Mouse (Mus musculus): Measurements from ENCODE around the gene N4bp3. TPM values are rescaled to one million over a fixed set of nuclear protein-coding genes. Genes with fewer than 3 reads are reported as not detected.
"Not testable (repeated sequence)": the region's sequence is repeated elsewhere in the genome, so short reads cannot be mapped to it uniquely, and the experiment has no call there.

The N4bp3 gene
- 4.9 and 5.3 TPM in 2 replicates for polyA plus RNA-seq (2016; fragmentation: Nextera tagmentation; extraction: Ambion mirVana)

GRCm38 (mm10) chr11:51650691-51651515 is at the start of gene N4bp3, which contains the start of gene D930048N14Rik:
N4bp3 (minus strand) TSS chr11:51650842.
D930048N14Rik (plus strand) TSS chr11:51650954.
- H3K4me1 ChIP-seq = peaks cover 41% of the 10 kb centered on the region
- peaks cover 73% of the 10 kb centered on the region for H3K27me3 ChIP-seq (replicated peaks)
- under 1% methylated on average over 67 of the region's 70 CpGs for WGBS (ENCODE audit: insufficient replicate concordance)
- H3K9ac ChIP-seq = peak within 1 kb of the TSS; percentile 54
- ATAC-seq = peak; percentile 58
- H3K36me3 ChIP-seq = no peaks in the 10 kb centered on the region
- peak within 1 kb of the TSS; percentile 63 for H3K4me3 ChIP-seq
- no peaks in the 10 kb centered on the region for H3K9me3 ChIP-seq (replicated peaks)
- peak within 1 kb of the TSS; percentile 89 for H3K4me2 ChIP-seq
- H3K27ac ChIP-seq = no peak within 1 kb of the TSS

GRCm38 (mm10) chr11:51694984-51695383 is 44.3 kb upstream of the N4bp3 start:
- Histone ChIP-seq H3K4me2 (no peak overlapping the region), H3K9me3 (replicated peaks) (no peaks in the 10 kb centered on the region), H3K27ac (no peak overlapping the region), H3K27me3 (replicated peaks) (no peaks in the 10 kb centered on the region), H3K4me3 (no peak overlapping the region), H3K9ac (no peak overlapping the region), H3K36me3 (peaks cover 59% of the 10 kb centered on the region), H3K4me1 (peaks cover under 1% of the 10 kb centered on the region)
- WGBS (ENCODE audit: insufficient replicate concordance) = 86% methylated on average over 3 of the region's 3 CpGs
- no peak for ATAC-seq

- not testable (repeated sequence) for H3K27me3 ChIP-seq (replicated peaks); H3K27ac ChIP-seq; H3K4me3 ChIP-seq; ATAC-seq; H3K4me2 ChIP-seq; H3K9me3 ChIP-seq (replicated peaks); H3K9ac ChIP-seq
- WGBS (ENCODE audit: insufficient replicate concordance) = 72% methylated on average over 3 of the region's 3 CpGs
- H3K4me1 ChIP-seq = peaks cover 20% of the 10 kb centered on the region
- H3K36me3 ChIP-seq = peaks cover 19% of the 10 kb centered on the region; the same call in 1 of the 2 replicates
Observed at GRCm38 (mm10) chr11:51690597-51690996, 40.0 kb upstream of the N4bp3 start.

- WGBS (ENCODE audit: insufficient replicate concordance) = 22% methylated on average over 6 of the region's 6 CpGs
- Histone ChIP-seq H3K27ac (peak overlapping the region; percentile 90; the same call in 1 of the 2 replicates), H3K4me1 (peaks cover 20% of the 10 kb centered on the region), H3K4me2 (peak overlapping the region; percentile 87), H3K36me3 (peaks cover 20% of the 10 kb centered on the region), H3K9ac (peak overlapping the region; percentile 73; the same call in 1 of the 2 replicates), H3K27me3 (replicated peaks) (no peaks in the 10 kb centered on the region), H3K4me3 (peak overlapping the region; percentile 82), H3K9me3 (replicated peaks) (no peaks in the 10 kb centered on the region)
- ATAC-seq = no peak
Observed at GRCm38 (mm10) chr11:51689343-51689742, 38.7 kb upstream of the N4bp3 start.

DNA sequence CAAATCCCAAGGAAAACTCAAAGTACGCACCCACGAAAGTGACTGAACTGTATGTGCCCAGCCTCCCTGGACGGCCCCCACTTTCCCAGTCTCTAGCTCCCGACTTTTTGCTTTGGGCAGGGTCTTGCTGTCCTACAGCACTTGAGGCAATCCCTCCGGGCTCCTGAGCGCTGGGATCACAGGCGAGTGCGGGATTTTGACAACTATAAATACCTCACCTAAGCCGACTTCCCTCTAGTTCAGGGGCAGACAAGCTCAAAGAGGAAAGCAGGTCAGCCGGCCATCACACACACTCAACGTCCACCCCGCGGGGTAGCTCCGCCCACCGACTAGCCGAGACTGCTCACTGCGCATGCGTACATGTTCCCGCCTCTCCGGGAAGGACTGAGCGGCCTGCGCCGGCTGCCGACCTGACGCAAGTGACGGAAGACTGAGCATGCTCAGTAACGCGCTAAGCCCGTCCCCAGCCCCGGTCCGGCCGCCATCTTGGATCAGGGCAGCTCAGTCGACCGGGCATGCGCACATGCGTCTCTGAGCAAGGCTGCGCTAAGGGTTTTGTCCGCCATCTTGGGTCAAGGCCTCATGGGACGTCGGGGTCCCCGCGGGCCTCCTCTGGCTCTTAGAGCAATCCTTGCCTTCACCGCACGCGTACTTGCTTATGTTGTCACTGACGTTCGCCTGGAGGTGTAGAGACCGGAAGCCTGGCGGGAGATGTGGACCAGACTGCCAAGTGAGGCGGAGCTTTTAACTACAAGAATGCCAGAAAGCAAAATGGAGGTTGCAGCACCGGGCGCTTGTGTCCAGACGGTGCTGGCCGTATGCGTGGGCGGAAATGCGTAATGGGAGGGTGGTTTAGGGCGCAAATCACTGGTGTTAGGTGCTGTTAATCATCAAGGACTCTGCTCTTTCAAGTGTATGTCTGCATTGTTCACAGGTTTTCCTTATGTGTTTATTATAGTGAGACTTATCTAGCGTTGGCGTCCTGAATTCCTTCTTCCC is 38.0 kb upstream of the N4bp3 start, which contains the start of gene 0610009B22Rik:
0610009B22Rik (minus strand) TSS at position 545 of the 999 bp plus-strand sequence.
- H3K4me1 ChIP-seq = peaks cover 20% of the 10 kb centered on the region
- no peaks in the 10 kb centered on the region for H3K9me3 ChIP-seq (replicated peaks)
- ATAC-seq = peak; percentile 99
- under 1% methylated on average over 60 of the region's 60 CpGs for WGBS (ENCODE audit: insufficient replicate concordance)
- H3K4me3 ChIP-seq = peak within 1 kb of the TSS; percentile 82
- no peaks in the 10 kb centered on the region for H3K27me3 ChIP-seq (replicated peaks)
- peak within 1 kb of the TSS; percentile 87 for H3K4me2 ChIP-seq
- H3K9ac ChIP-seq = peak within 1 kb of the TSS; percentile 88
- peak within 1 kb of the TSS; percentile 90 for H3K27ac ChIP-seq
- H3K36me3 ChIP-seq = peaks cover 20% of the 10 kb centered on the region

- no peaks in the 10 kb centered on the region for H3K9me3 ChIP-seq (replicated peaks)
- peaks cover 10% of the 10 kb centered on the region; the same call in 1 of the 2 replicates for H3K4me1 ChIP-seq
- H3K9ac ChIP-seq = peak overlapping the region; percentile 6; the same call in 1 of the 2 replicates
- H3K4me3 ChIP-seq = no peak overlapping the region
- no peak overlapping the region for H3K27ac ChIP-seq
- peaks cover 9% of the 10 kb centered on the region for H3K36me3 ChIP-seq
- no peaks in the 10 kb centered on the region for H3K27me3 ChIP-seq (replicated peaks)
- 29% methylated on average over 8 of the region's 8 CpGs for WGBS (ENCODE audit: insufficient replicate concordance)
- peak overlapping the region; percentile 59 for H3K4me2 ChIP-seq
- ATAC-seq = peak; percentile 24; the same call in 1 of the 2 replicates
Observed at GRCm38 (mm10) chr11:51681976-51682374, 31.3 kb upstream of the N4bp3 start.

- peak overlapping the region; percentile 6; the same call in 1 of the 2 replicates for H3K9ac ChIP-seq
- H3K36me3 ChIP-seq = peaks cover 9% of the 10 kb centered on the region
- ATAC-seq = no peak
- no peaks in the 10 kb centered on the region for H3K9me3 ChIP-seq (replicated peaks)
- H3K4me1 ChIP-seq = peaks cover 10% of the 10 kb centered on the region; the same call in 1 of the 2 replicates
- H3K4me2 ChIP-seq = peak overlapping the region; percentile 59
- H3K27ac ChIP-seq = no peak overlapping the region
- H3K4me3 ChIP-seq = peak overlapping the region; percentile 37
- no peaks in the 10 kb centered on the region for H3K27me3 ChIP-seq (replicated peaks)
- 28% methylated on average over 13 of the region's 13 CpGs for WGBS (ENCODE audit: insufficient replicate concordance)
Observed at GRCm38 (mm10) chr11:51681324-51681975, 30.8 kb upstream of the N4bp3 start.

GRCm38 (mm10) chr11:51679466-51679865 is 28.8 kb upstream of the N4bp3 start:
- Histone ChIP-seq H3K4me1 (peaks cover 10% of the 10 kb centered on the region; the same call in 1 of the 2 replicates), H3K4me2 (no peak overlapping the region), H3K27ac (no peak overlapping the region), H3K9me3 (replicated peaks) (no peaks in the 10 kb centered on the region), H3K4me3 (no peak overlapping the region), H3K36me3 (no peaks in the 10 kb centered on the region), H3K9ac (no peak overlapping the region), H3K27me3 (replicated peaks) (no peaks in the 10 kb centered on the region)
- WGBS (ENCODE audit: insufficient replicate concordance) = 66% methylated on average over 3 of the region's 3 CpGs
- no peak for ATAC-seq

DNA sequence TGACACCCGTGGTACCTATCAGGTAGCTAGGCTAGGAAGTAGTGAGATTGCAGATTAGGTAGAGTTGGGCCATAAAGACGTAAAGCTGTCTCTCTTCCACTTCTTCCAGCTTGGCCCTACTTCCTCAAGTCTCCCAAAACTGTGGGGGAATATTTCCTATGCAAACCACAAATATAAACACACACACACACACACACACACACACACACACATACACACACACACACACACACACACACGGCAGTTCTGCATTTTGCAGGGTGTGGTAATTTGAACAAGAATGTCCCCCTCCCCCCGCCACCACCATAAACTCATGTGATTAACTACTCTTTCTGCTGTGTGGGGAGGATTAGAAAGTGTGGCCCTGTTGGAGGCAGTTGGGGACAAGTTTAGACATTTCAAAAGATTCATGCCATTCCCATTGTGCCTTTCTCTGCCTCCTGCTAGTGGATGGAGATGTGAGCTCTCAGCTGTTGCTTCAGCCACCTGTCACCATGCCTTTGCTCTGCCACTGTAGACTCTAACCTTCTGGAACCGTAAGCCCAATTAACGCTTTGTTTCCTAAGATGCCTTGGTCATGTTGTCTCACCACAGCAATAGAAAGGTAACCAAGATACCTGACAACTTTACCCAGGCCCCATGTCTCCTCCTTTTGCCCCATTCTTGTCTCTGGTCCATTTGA is 27.2 kb upstream of the N4bp3 start:
- Histone ChIP-seq H3K27me3 (replicated peaks) (no peaks in the 10 kb centered on the region), H3K27ac (no peak overlapping the region), H3K4me1 (peaks cover 10% of the 10 kb centered on the region; the same call in 1 of the 2 replicates), H3K9me3 (replicated peaks) (no peaks in the 10 kb centered on the region), H3K9ac (no peak overlapping the region), H3K4me3 (no peak overlapping the region), H3K4me2 (no peak overlapping the region), H3K36me3 (no peaks in the 10 kb centered on the region)
- no peak for ATAC-seq
- 57% methylated on average over 6 of the region's 6 CpGs for WGBS (ENCODE audit: insufficient replicate concordance)

DNA sequence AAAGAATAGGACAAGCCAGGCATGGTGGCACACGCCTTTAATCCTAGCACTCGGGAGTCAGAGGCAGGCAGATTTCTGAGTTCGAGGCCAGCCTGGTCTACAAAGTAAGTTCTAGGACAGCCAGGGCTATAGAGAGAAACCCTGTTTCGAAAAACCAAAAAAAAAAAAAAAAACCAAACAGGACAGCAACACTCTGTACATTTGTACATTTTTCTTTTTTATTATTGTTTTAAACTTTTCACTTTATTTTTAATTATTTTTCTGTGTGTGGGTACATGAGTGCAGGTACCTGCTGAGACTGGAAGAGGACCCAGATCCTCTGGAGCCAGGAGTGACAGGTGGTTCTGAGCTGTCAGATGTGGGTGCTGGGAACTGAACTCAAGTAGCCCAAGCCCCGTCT is 24.7 kb upstream of the N4bp3 start:
- Histone ChIP-seq H3K9me3 (replicated peaks) (no peaks in the 10 kb centered on the region), H3K4me3 (no peak overlapping the region), H3K9ac (no peak overlapping the region), H3K4me1 (no peaks in the 10 kb centered on the region), H3K4me2 (no peak overlapping the region), H3K27me3 (replicated peaks) (no peaks in the 10 kb centered on the region), H3K36me3 (no peaks in the 10 kb centered on the region), H3K27ac (no peak overlapping the region)
- WGBS (ENCODE audit: insufficient replicate concordance) = 58% methylated on average over 5 of the region's 5 CpGs
- no peak for ATAC-seq

DNA sequence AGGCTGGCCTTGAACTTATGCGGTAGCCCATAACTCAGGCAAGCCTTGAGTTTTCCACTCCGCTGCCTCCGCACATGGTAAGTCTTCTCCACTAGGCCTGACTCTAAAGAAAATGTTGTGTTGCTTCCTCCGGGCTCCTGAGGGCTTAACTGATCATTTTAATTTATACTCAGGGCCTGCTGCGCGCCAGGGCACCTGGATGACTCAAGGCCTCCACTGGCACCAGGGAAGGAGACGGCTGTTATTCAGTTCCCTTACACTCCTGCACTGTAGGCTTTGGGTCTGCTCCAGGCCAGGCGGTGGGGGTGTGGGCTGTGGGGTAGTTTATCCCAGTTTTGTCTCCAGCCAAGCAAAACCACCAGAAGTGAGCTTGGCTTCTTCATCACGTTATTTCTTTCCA is 22.6 kb upstream of the N4bp3 start:
- no peak overlapping the region for H3K4me3 ChIP-seq
- no peaks in the 10 kb centered on the region for H3K36me3 ChIP-seq
- no peaks in the 10 kb centered on the region for H3K9me3 ChIP-seq (replicated peaks)
- H3K9ac ChIP-seq = no peak overlapping the region
- ATAC-seq = no peak
- H3K27ac ChIP-seq = no peak overlapping the region
- 74% methylated on average over 9 of the region's 9 CpGs for WGBS (ENCODE audit: insufficient replicate concordance)
- H3K4me2 ChIP-seq = no peak overlapping the region
- H3K27me3 ChIP-seq (replicated peaks) = no peaks in the 10 kb centered on the region
- H3K4me1 ChIP-seq = no peaks in the 10 kb centered on the region

All from liver, embryonic 12.5 days (tissue).